Mouse (Mus musculus): Measurements from ENCODE around the gene Krtap3-2.

DNA sequence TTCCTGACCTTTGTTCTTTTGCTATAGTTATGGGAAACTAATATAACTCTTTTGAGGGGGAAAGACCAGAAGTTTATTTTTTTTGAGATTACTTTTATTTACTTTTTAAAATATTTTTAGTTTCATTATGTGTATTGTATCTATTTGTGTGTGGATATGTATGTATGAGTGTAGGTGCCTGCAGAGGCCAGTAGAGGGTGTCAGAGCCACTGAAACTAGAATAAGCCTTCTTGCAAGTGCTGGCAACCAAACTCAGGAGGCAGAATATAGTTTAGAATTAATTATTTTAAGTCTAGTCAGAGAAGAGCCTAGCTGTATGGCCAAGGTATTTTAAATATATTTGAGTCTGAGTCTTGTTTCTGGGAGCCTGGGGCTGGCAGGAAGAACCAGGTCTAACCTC, 8.8 kb downstream of the Krtap3-2 start:
- TF ChIP-seq EP300 (IDR thresholded peaks at IDR 0.05; ENCODE audit: insufficient read depth, low read depth, low read length): no peak
- no peak for TF ChIP-seq CTCF (IDR thresholded peaks at IDR 0.05)
- TF ChIP-seq POLR2A (IDR thresholded peaks at IDR 0.05; ENCODE audit: insufficient read depth, low read depth, low read length): no peak
